Mouse (Mus musculus) T-cell, adult 2 months (primary cell): ENCODE results near the gene Tex14.

ENCODE experiments used
- DNase-seq: peaks from one replicate; pipeline ENCODE4 v3.0.0; 2022; ENCODE audit warnings: low spot score

Tex14 gene

GRCm38 (mm10) chr11:87404876-87405275 lies at the start of gene Tex14, which contains the start of gene Rad51c:
Gene Tex14, plus strand, starts transcription at chr11:87405065.
Gene Rad51c, minus strand, starts transcription at chr11:87404954.
- DNase-seq = no peak

GRCm38 (mm10) chr11:87357317-87358300 lies 47.3 kb upstream of the Tex14 start:
- DNase-seq = peak; percentile 6

GRCm38 (mm10) chr11:87358331-87359261 lies 46.3 kb upstream of the Tex14 start, which contains the start of gene Ppm1e:
Gene Ppm1e, minus strand, starts transcription at chr11:87359023.
- peak; percentile 48 for DNase-seq

- no peak for DNase-seq
Measured at GRCm38 (mm10) chr11:87359262-87359612, 45.6 kb upstream of the Tex14 start.

- DNase-seq = no peak
Measured at GRCm38 (mm10) chr11:87365120-87365519, 39.7 kb upstream of the Tex14 start.

- no peak for DNase-seq
Measured at GRCm38 (mm10) chr11:87367061-87367460, 37.8 kb upstream of the Tex14 start.

GRCm38 (mm10) chr11:87367865-87368580 lies 36.8 kb upstream of the Tex14 start:
- DNase-seq = no peak

- no peak for DNase-seq
Measured at GRCm38 (mm10) chr11:87384551-87384950, 20.3 kb upstream of the Tex14 start.

- no peak for DNase-seq
Measured at GRCm38 (mm10) chr11:87385676-87386075, 19.2 kb upstream of the Tex14 start.

- DNase-seq = peak; percentile 29
Measured at GRCm38 (mm10) chr11:87393855-87394254, 11.0 kb upstream of the Tex14 start.

- no peak for DNase-seq
Measured at GRCm38 (mm10) chr11:87398402-87398801, 6.5 kb upstream of the Tex14 start.

- DNase-seq = peak; percentile 99
Measured at GRCm38 (mm10) chr11:87404111-87404853, 583 bp upstream of the Tex14 start.

- DNase-seq = peak; percentile 13
Measured at GRCm38 (mm10) chr11:87413412-87413811, 8.5 kb downstream of the Tex14 start.

- DNase-seq = no peak
Measured at GRCm38 (mm10) chr11:87416120-87416519, 11.3 kb downstream of the Tex14 start.

- no peak for DNase-seq
Measured at GRCm38 (mm10) chr11:87420861-87421260, 16.0 kb downstream of the Tex14 start.

- DNase-seq = no peak
Measured at GRCm38 (mm10) chr11:87421760-87422201, 16.9 kb downstream of the Tex14 start.

GRCm38 (mm10) chr11:87422511-87423340 lies 17.9 kb downstream of the Tex14 start:
- peak; percentile 92 for DNase-seq

- no peak for DNase-seq
Measured at GRCm38 (mm10) chr11:87423551-87424325, 18.9 kb downstream of the Tex14 start.

- DNase-seq = no peak
Measured at GRCm38 (mm10) chr11:87426121-87426449, 21.2 kb downstream of the Tex14 start.
